Mouse (Mus musculus): ENCODE measurements at regions not wholly inside any gene's neighbourhood (a gene's known extent, or its start where the extent isn't known, plus 50 kb on each side); places are given as distances from the start of the nearest gene placed in this dataset.

GRCm38 (mm10) chr13:107767262-107767624, 277.0 kb upstream of the Smim15 start:
- in situ Hi-C loops (cut with MboI, MseI) = no loop called here

GRCm38 (mm10) chr13:107766397-107767261, 277.6 kb upstream of the Smim15 start:
- in situ Hi-C loops (cut with MboI, MseI) = no loop called here

- in situ Hi-C loops (cut with MboI, MseI) = no loop called here
These were observed 280.3 kb upstream of the Smim15 start for GRCm38 (mm10) chr13:107763911-107764310.

- in situ Hi-C loops (cut with MboI, MseI) = no loop called here
These were observed 283.7 kb upstream of the Smim15 start for GRCm38 (mm10) chr13:107760511-107760910.

DNA sequence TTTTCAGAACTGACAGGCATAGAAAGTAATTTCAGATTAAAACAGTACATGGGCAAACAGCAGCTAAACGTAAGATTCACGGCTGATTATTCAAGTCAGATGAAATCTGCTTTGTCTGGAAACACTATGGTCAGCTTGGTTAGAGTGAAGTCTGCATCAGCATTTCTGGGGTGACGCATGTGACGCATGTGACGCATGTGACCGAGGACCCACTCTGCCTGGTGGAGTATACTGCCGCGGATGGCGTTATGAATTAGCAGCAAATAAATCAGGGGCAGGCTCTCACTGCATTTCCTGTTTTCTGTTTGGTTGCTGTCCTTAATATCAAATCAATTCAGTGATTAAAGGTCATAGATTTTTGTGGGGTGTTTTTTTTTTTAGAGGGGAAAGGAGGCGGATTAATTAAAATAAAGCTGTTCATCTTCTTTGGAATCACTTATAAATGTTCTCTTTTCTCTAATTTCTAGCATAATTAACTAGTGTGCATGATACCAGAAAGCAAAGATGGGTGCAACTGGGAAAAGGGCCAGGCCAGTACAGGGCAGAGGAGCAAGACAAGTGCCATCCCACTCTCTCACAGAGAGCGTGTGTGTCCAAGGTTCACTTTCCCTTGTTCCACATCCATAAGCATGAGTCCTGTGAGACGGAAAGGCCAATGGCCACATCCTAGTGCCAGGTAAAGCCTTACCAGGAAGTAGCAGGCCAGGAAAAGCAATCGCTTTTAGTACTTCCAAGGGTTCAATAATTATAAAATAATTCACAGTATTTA, 285.7 kb upstream of the Smim15 start:
- in situ Hi-C loops (cut with MboI, MseI) = no loop called here

GRCm38 (mm10) chr13:107752745-107753144, 291.5 kb upstream of the Smim15 start:
- in situ Hi-C loops (cut with MboI, MseI) = no loop called here

GRCm38 (mm10) chr13:107743464-107744218, 300.6 kb upstream of the Smim15 start:
- in situ Hi-C loops (cut with MboI, MseI) = no loop called here

- in situ Hi-C loops (cut with MboI, MseI) = no loop called here
These were observed 307.7 kb upstream of the Smim15 start for GRCm38 (mm10) chr13:107736581-107736980.

DNA sequence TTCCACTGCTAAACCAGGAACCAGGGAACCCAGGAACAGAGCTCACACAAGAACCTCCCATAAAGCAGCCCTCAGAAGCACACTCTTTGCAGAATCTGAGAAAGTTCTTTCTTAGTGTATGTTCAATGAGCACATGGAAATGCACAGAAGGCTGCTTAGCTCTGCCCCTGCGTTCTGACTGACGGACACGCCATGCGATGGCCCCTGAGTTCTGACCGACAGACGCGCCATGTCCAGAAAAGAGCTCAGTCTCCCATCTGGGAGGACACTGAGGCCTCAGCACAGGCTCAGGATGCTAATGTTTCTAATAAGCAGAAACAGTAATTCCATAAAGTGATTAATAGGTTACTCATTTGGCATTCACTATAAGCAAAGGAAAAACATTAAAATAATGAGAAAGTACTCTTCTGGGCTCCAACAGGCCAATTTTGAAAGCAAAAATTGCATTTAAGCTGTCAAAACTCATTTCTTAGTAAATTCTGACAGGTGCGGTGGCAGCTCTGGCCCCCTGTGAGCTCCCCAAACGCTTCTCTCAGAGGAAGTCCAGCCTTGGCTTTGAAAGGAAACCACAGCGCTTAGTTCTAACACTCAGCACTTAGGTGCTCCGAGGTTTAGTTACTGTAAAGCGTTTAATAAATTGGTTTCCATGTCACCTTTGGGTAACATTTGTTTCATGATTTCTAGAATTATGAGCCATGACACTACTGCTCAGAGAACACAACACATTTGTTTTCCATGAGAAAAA, 309.9 kb upstream of the Smim15 start:
- in situ Hi-C loops (cut with MboI, MseI) = no loop called here

- in situ Hi-C loops (cut with MboI, MseI) = no loop called here
These were observed 313.3 kb upstream of the Smim15 start for GRCm38 (mm10) chr13:107730976-107731375.

DNA sequence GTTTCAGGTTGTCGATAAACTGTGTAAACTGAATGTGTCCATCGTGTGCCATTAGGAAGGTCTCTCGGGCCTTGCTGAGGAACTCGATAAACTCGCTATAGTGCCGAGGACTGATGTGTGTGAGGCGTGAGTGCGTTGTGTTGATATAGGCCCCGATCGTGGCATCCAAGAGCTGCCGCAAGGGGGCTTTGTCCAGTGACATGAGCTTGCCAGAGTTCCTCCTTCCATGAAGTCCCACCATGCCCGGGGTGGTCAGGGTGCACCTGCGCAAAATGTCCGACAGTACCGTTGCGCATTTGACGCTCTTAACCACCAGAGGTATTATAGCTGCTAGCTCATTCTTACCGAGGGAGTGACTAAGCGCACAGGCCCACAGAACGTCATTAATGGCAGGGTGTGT, 317.8 kb upstream of the Smim15 start:
- in situ Hi-C loops (cut with MboI, MseI) = loop anchor here (10.0 kb wide), 1 partner anchor 112 kb away; no protein-coding TSS in a partner anchor

GRCm38 (mm10) chr13:107721901-107722300, 322.3 kb upstream of the Smim15 start:
- in situ Hi-C loops (cut with MboI, MseI) = loop anchor here (10.0 kb wide), 1 partner anchor 107 kb away; no protein-coding TSS in a partner anchor

- in situ Hi-C loops (cut with MboI, MseI) = loop anchor here (10.0 kb wide), 1 partner anchor 106 kb away; no protein-coding TSS in a partner anchor
These were observed 323.2 kb upstream of the Smim15 start for GRCm38 (mm10) chr13:107720874-107721574.

DNA sequence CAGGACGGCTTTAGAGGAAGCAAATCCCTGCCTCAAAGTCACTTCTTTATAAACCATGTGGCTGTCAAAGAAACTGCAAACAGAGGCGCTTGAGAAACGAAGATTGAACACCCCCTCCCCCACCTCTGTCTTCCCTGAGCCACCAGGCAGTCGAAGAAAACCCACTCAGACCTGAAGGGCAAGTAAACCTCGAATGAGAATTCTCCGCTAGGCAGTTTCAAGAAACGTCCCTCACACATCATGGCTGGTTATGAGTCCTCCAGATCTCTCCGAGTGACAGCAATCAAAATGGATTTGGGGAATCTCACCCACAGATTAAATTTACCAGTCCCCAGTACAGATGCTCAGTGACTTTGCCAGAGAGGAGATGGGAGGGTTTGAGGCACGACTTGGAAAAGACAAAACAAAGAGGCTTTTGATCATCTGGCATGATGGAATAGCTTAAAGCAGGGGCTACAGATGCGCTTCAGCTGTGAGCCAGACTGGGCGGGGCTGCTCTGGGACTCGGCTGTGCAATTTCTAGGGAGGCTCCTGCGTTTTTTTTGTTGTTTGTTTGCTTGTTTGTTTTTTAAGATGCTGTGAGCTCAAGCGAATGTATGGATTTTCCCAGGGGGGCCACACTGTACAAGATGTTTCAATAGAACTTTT, 325.1 kb upstream of the Smim15 start:
- in situ Hi-C loops (cut with MboI, MseI) = no loop called here

GRCm38 (mm10) chr13:107715616-107716015, 328.6 kb upstream of the Smim15 start:
- in situ Hi-C loops (cut with MboI, MseI) = no loop called here

DNA sequence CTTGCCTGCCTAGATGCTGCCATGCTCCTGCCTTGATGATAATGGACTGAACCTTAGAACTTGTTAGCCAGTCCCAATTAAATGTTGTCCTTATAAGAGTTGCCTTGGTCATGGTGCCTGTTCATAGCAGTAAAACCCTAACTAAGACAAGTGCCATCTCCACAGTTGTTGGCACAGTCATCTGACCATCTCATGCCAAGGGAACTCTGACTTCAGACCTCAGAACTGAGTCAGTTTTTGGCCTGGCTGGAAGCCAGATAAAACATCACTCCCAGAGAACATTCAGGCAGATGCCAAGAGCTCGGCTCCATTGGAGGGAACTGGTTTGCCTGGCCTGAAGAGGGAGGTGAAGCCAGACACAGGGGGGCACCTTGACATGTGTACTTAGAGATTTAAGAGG, 330.2 kb upstream of the Smim15 start:
- in situ Hi-C loops (cut with MboI, MseI) = no loop called here

GRCm38 (mm10) chr13:107711341-107711994, 332.8 kb upstream of the Smim15 start:
- in situ Hi-C loops (cut with MboI, MseI) = no loop called here

GRCm38 (mm10) chr13:107710368-107710767, 333.9 kb upstream of the Smim15 start:
- in situ Hi-C loops (cut with MboI, MseI) = no loop called here

- in situ Hi-C loops (cut with MboI, MseI) = no loop called here
These were observed 334.4 kb upstream of the Smim15 start for GRCm38 (mm10) chr13:107709828-107710227.

- in situ Hi-C loops (cut with MboI, MseI) = no loop called here
These were observed 340.5 kb upstream of the Smim15 start for GRCm38 (mm10) chr13:107703736-107704135.
